Mouse (Mus musculus) ZHBTc4 (cell line): ENCODE data around the gene Ssh2.
"Not testable (repeated sequence)": the region's sequence is repeated elsewhere in the genome, so short reads cannot be mapped to it uniquely, and the experiment has no call there.

ENCODE experiments used
- DNase-seq: peaks from one replicate; pipeline ENCODE4 v3.0.0-alpha.2; 2011; ENCODE audit warnings: low read depth, low spot score

Ssh2 gene

DNA sequence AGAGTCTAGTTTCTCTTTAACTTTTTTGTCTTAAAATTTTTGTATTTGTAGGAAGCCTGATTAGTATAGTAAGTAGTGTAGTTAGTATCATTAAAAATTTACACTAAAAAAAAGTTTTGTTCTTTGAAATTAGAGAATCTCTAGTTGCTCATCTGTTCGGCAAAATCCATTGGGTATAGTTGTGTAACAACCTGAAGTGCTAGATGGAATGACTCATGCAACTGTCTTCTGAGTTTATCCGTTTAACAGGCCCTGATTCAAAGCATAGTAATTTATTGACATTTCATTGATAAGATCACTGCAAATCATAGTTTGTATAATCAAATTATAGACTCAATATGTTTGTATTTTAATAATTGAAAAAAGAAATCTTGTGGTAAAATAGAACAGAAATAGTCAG is 14.7 kb downstream of the Ssh2 start:
- no peak for DNase-seq

GRCm38 (mm10) chr11:77231514-77231913 is 15.4 kb downstream of the Ssh2 start:
- DNase-seq: no peak

DNA sequence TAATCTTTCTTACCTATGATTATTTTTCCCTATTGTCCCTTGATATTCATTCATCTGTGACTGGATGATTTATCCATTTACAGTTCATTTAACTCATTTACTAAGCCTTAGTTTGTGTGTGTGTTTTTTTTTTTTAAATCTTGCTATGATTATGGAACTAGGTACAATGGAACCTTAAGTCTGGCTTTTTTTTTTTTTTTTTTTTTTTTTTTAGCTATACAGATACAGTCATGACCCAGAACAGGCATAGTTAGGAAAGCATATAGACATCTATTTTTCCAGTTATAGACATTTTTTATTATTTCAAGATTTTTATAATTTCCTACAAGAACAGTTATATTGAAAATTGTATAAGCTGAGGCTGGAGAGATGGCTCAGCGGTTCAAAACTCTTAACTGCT is 19.2 kb downstream of the Ssh2 start:
- no peak for DNase-seq

- DNase-seq: no peak
These were observed 23.7 kb downstream of the Ssh2 start for GRCm38 (mm10) chr11:77239658-77240345.

- DNase-seq: no peak
These were observed 24.6 kb downstream of the Ssh2 start for GRCm38 (mm10) chr11:77240466-77241246.

GRCm38 (mm10) chr11:77242912-77243311 is 26.8 kb downstream of the Ssh2 start:
- no peak for DNase-seq

DNA sequence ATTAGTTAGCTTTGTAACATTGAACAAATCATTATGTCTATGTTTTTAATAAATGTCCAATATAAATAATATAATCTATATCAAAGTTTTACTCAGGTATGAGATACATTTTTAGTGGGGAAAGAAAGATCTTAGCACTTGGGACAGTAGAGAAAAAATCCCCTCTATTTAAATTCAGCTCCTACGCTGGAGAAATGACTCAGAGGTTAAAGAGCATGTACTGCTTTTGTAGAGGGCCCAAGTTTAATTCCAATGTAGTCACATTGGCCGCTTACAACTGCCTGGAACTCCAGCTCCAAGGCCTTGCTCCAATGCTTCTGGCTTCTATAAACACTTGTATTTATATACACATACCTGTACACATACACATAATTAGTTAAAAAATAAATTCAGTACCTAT is 36.7 kb downstream of the Ssh2 start:
- no peak for DNase-seq

GRCm38 (mm10) chr11:77259441-77259840 is 43.4 kb downstream of the Ssh2 start:
- DNase-seq: no peak

DNA sequence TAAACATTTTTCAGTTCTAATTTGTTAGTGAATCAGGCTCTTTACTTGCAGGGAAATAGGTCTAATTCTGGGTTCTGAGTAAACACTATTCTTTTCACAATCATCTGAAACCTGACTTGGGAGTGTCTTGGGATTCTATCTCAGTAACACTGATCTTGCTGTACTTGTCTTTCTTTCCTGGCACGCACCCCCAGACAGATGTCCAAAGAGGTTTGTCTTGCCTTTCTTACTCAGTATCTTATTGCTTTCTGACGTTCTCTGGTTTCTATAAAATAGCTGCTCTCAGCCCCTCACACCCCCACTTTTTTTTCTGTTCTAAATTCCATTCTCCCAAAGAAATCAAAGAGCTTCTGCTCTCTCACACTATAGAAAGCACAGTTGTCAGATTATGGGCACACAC is 51.3 kb downstream of the Ssh2 start:
- DNase-seq: no peak

- no peak for DNase-seq
These were observed 59.9 kb downstream of the Ssh2 start for GRCm38 (mm10) chr11:77276000-77276399.

GRCm38 (mm10) chr11:77278538-77278937 is 62.5 kb downstream of the Ssh2 start:
- not testable (repeated sequence) for DNase-seq

DNA sequence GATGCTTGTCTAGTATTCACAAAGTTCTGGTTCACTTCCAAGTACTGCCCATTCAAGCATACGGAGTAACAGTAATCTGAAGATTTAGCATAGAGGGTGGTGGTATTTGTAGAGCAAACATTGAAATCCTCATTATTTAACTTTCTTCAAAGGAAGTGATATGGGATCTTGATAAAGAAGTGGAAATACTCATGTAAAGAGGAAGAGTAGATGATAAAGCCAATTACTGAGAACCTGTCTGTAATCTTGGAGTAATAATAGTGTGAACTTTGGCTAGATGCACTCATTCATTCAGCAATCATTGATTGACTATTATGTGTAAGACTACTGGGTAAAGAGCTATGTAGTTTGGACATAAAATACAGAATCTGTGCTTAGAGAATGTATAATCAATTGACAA is 64.1 kb downstream of the Ssh2 start:
- no peak for DNase-seq

DNA sequence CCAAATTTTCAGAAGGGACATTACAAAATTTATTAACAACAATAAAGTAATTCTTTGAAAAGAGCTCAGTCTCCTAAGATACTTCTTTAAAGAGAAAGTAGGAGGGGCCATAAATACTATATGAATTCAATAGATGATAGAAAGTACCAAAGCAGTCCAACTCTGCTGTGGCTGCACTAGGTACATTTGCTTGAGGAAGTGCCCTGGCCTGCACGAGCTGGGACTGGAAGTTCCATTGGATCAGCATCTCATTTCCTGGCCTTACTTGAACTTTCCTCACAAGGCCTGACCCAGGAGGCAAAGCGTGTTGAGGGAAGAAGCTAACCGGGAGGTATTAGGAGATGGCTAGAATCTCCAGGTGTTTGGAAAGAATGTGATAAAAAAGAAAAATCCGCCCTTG is 75.4 kb downstream of the Ssh2 start:
- DNase-seq: no peak

DNA sequence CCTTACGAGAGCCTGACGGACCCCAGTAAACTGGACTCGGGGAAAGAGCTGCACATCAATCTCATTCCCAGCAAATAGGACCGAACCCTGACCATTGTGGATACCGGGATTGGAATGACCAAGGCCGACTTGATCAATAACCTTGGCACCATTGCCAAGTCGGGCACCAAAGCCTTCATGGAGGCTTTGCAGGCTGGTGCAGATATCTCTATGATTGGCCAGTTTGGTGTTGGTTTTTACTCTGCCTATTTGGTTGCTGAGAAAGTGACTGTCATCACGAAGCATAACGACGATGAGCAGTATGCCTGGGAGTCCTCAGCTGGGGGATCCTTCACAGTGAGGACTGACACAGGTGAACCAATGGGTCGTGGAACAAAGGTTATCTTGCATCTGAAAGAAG is 77.6 kb downstream of the Ssh2 start:
- not testable (repeated sequence) for DNase-seq

DNA sequence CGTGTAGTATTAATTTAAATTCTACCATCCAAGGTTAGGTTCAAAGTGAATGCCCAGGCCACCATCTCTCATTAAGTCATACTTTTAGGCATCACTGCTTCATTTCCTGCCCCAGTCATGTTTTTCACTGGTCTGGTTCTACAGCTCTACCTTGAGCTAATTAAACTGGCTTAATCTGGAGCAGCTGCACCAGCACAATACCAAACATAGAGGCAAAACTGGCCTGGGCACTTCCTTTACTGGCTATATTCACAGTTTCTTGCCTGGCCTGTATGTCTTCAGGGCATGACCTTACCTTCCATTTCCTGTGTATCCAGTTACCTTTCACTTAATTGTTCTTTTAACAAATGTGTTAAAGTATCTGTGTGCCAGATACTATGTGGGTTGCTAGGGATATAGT is 81.2 kb downstream of the Ssh2 start:
- no peak for DNase-seq

GRCm38 (mm10) chr11:77307205-77307604 is 91.1 kb downstream of the Ssh2 start:
- DNase-seq: no peak

DNA sequence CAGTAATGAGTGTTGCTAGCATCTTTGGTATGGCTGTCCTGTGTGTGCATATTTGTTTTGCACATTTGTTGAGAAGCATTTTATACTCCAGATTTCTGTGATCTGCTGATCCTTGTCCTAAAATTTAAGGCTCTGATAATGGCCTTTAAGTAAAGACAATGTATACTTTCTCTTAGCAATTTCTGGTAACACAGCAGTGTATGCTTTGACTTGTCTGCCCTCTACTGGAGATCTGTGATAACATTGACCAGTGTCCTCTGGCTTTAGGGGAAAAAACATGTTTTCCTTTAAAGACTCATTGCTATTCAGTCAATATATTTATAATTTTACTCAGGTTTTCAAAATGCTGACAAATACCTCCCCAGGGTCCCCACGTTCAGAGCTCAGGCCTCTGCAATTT is 92.4 kb downstream of the Ssh2 start:
- DNase-seq: peak; percentile 34

DNA sequence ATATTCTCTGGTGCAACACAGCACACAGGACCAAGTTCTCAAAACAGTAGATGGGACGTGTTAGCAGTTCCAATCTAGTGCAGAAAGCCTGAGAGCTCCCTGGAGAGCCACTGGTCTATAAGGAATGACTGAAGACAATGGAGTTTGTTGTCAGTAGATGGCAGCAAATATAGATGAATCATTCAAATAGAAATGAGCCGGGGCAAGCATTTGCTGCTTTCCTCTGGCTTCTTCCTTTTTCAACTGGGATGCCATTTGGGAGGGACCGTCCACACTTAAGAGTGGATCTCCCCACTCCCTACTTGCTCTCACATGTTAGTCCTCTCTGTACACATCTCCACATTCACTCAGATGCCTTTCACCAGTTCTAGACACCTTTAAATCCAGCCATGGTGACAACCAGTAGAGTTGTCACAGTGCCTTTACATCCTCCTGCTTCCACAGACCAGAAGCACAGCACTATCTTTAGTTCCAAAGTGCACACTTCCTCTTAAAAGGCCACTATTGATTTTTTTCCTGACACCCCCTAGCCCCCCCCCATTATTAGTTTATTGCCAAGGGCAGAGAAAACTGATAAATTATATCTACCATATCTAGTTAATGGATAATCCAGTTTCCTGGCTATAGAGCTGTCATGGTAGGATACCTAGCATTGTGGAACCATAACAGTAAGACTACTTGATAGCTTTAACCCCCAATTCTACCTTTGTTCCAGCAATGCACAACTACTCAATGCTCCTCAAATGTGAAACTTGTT is 101.8 kb downstream of the Ssh2 start:
- DNase-seq: peak; percentile 5

GRCm38 (mm10) chr11:77318478-77319118 is 102.5 kb downstream of the Ssh2 start:
- DNase-seq: no peak

DNA sequence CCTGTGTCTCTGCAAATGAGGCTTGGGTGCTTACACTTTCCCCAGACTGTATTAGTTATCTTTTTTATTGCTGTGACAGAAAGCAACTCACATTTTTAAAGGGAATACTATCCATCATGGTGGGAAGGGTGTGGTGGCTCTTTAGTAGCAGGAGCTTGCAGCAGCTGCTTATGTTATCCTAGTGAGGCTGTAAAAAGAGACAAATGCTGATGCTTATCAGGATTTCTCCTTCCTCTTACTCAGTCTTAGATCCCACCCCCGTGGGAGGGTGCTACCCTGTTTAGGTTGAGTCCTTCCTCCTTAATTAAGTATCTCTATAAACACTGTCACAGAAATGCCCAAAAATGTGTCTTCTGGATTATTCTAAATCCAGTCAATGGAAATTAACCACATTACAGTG is 105.1 kb downstream of the Ssh2 start:
- DNase-seq: no peak

GRCm38 (mm10) chr11:77330529-77330928 is 114.4 kb downstream of the Ssh2 start:
- no peak for DNase-seq

DNA sequence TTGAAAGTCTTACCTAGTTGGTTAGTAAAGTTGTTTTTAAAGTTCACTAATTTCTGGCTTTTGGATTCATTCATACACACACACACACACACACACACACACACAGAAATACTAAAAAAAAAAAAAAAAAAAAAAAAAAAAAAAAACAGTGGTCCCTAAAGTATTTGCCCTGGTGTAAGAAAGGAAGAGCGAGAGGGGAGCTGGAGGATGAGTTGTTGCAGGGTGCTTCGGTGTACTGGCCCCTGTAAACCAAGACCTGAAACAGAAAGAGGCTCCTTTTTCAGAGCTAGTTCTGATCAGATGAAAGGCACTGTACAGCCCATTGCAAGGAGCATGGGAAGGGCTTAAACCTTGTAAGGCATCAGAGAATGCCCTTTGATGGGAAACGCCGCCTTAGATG is 131.2 kb downstream of the Ssh2 start:
- no peak for DNase-seq
